Mouse (Mus musculus) neural tube, embryonic 11.5 days (tissue): ENCODE results near the gene Atp13a1. TPM values are rescaled to one million over a fixed set of nuclear protein-coding genes. Genes with fewer than 3 reads are reported as not detected.
A peak's percentile ranks its signal among the peaks of the same experiment; 100 is the strongest.

ENCODE experiments used
- ATAC-seq: fragments of 200-750 bp; cut with Nextera tagmentation; 2 replicates; pipeline ENCODE4 v1.8.0; 2017; ENCODE audit warnings: moderate number of reproducible peaks, mild to moderate bottlenecking, moderate TSS enrichment, moderate library complexity; ENCODE audit not compliant: insufficient read depth, low FRiP score, low TSS enrichment
- DNase-seq: peaks from one replicate; pipeline ENCODE4 v3.0.0-alpha.2; 2015; ENCODE audit warnings: low spot score
- H3K27ac ChIP-seq: fragments of 300-500 bp; sonication (generic); 2 replicates; pipeline ENCODE4 v1.5.1; 2014; ENCODE audit warnings: low read depth, mild to moderate bottlenecking, low read length
- H3K27me3 ChIP-seq: fragments of 300-500 bp; sonication (generic); 2 replicates; pipeline ENCODE4 v1.6.1; 2014; ENCODE audit warnings: mild to moderate bottlenecking, low read length, mixed read lengths; ENCODE audit not compliant: control insufficient read depth, insufficient read depth
- H3K36me3 ChIP-seq: fragments of 300-500 bp; sonication (generic); 2 replicates; pipeline ENCODE4 v1.6.1; 2014; ENCODE audit warnings: mild to moderate bottlenecking, low read length, moderate library complexity, mixed read lengths; ENCODE audit not compliant: control insufficient read depth, insufficient read depth
- H3K4me1 ChIP-seq: fragments of 300-500 bp; sonication (generic); 2 replicates; pipeline ENCODE4 v1.6.1; 2014; ENCODE audit warnings: low read length, mixed read lengths; ENCODE audit not compliant: control insufficient read depth, insufficient read depth
- H3K4me2 ChIP-seq: fragments of 300-500 bp; sonication (generic); 2 replicates; pipeline ENCODE4 v1.6.1; 2014; ENCODE audit warnings: low read depth, mild to moderate bottlenecking, moderate library complexity
- H3K4me3 ChIP-seq: fragments of 300-500 bp; sonication (generic); 2 replicates; pipeline ENCODE4 v1.5.1; 2014; ENCODE audit warnings: low read depth, low read length
- H3K9ac ChIP-seq: fragments of 300-500 bp; sonication (generic); 2 replicates; pipeline ENCODE4 v1.6.1; 2014; ENCODE audit warnings: mild to moderate bottlenecking, low read length
- H3K9me3 ChIP-seq: fragments of 300-500 bp; sonication (generic); 2 replicates; pipeline ENCODE4 v1.6.1; 2016; ENCODE audit warnings: low read length; ENCODE audit not compliant: control insufficient read depth
- WGBS: fragments of 180-500 bp; shearing (Covaris S2); extraction: QIAGEN DNeasy Blood & Tissue Kit; methylation state at CpG from one replicate; pipeline ENCODE4 v1.1.7; 2014; 5-methylcytosine and 5-hydroxymethylcytosine counted together
- polyA plus RNA-seq: library from polyadenylated mRNA; unstranded; fragments of >200 nt; fragmentation: Nextera tagmentation; extraction: Ambion mirVana; gene quantifications from 2 replicates; pipeline ENCODE4 v1.2.1, GENCODE M21; 2014

Gene Atp13a1
- polyA plus RNA-seq: 47.7 and 50.1 TPM in 2 replicates

DNA sequence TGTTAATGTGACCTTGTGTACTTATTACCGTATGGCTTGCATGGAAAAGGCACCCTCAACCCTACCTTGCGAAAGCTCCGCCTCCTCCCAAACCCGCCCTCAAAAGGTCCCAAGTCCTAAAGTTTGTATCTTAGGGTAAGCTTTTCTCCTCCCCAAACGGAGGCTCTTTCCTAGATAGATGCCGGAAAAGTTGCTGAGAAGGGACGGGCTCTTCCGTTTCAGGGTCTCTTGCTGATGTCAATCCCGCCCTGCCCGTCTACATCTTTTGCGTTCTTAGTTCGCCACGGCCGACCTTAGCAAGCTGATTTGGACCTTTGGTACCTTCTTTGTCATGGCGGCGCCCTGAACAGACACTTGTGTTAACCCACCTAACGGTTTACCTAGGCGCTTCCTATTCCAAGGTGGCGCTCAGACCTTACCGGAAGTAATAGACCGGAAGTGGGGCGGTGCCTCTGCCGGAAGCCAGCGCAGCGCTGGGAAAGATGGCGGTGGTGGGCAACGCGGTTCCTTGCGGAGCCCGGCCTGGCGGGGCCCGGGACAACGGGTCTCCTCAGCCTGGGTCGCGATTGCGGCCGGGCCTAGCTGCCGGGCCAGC is at the start of gene Atp13a1, which contains the start of gene Zfp866:
TSS of gene Atp13a1 (plus strand) at position 391 of the 595 bp plus-strand sequence.
TSS of gene Zfp866 (minus strand) at position 406 of the 595 bp plus-strand sequence.
- under 1% methylated on average over 38 of the region's 38 CpGs for WGBS
- peak within 1 kb of the TSS; percentile 95 for H3K9ac ChIP-seq
- DNase-seq (peak; percentile 89), ATAC-seq (peak; percentile 93)
- peaks cover 13% of the 10 kb centered on the region; the same call in 1 of the 2 replicates for H3K4me1 ChIP-seq
- H3K9me3 ChIP-seq: no peaks in the 10 kb centered on the region
- H3K27ac ChIP-seq: no peak within 1 kb of the TSS; the same call in 1 of the 2 replicates
- H3K4me3 ChIP-seq: peak within 1 kb of the TSS; percentile 82
- H3K4me2 ChIP-seq: peak within 1 kb of the TSS; percentile 74
- H3K36me3 ChIP-seq: peaks cover 7% of the 10 kb centered on the region; the same call in 1 of the 2 replicates
- no peaks in the 10 kb centered on the region for H3K27me3 ChIP-seq

- H3K9ac ChIP-seq: no peak overlapping the region
- DNase-seq (no peak), ATAC-seq (no peak)
- no peaks in the 10 kb centered on the region for H3K9me3 ChIP-seq
- no peak overlapping the region for H3K4me2 ChIP-seq
- H3K4me3 ChIP-seq: no peak overlapping the region
- no peaks in the 10 kb centered on the region for H3K4me1 ChIP-seq
- H3K36me3 ChIP-seq: no peaks in the 10 kb centered on the region; the same call in 1 of the 2 replicates
- no peaks in the 10 kb centered on the region for H3K27me3 ChIP-seq
- WGBS: 89% methylated on average over 2 of the region's 2 CpGs
- no peak overlapping the region for H3K27ac ChIP-seq
These were observed 49.7 kb upstream of the Atp13a1 start for GRCm38 (mm10) chr8:69741231-69741630.

- H3K4me2 ChIP-seq: peak within 1 kb of the TSS; percentile 33
- peak; percentile 98 for ATAC-seq
- H3K9me3 ChIP-seq: no peaks in the 10 kb centered on the region
- DNase-seq: peak; percentile 96
- no peaks in the 10 kb centered on the region for H3K27me3 ChIP-seq
- H3K4me3 ChIP-seq: peak within 1 kb of the TSS; percentile 63
- peaks cover 3% of the 10 kb centered on the region for H3K4me1 ChIP-seq
- peak within 1 kb of the TSS; percentile 97 for H3K27ac ChIP-seq
- 3% methylated on average over 48 of the region's 48 CpGs for WGBS
- H3K9ac ChIP-seq: peak within 1 kb of the TSS; percentile 92
- no peaks in the 10 kb centered on the region for H3K36me3 ChIP-seq
These were observed 41.2 kb upstream of the Atp13a1 start, which contains the start of gene Zfp963 for GRCm38 (mm10) chr8:69749544-69750454. Zfp963 (minus strand) TSS chr8:69749970.

- Histone ChIP-seq H3K27ac (no peak overlapping the region), H3K36me3 (no peaks in the 10 kb centered on the region; the same call in 1 of the 2 replicates), H3K4me3 (no peak overlapping the region), H3K4me2 (no peak overlapping the region), H3K27me3 (no peaks in the 10 kb centered on the region), H3K9ac (no peak overlapping the region), H3K9me3 (no peaks in the 10 kb centered on the region), H3K4me1 (peaks cover 3% of the 10 kb centered on the region)
- DNase-seq: no peak
- WGBS: 89% methylated on average over 2 of the region's 2 CpGs
- no peak for ATAC-seq
These were observed 38.5 kb upstream of the Atp13a1 start for GRCm38 (mm10) chr8:69752437-69752836.

DNA sequence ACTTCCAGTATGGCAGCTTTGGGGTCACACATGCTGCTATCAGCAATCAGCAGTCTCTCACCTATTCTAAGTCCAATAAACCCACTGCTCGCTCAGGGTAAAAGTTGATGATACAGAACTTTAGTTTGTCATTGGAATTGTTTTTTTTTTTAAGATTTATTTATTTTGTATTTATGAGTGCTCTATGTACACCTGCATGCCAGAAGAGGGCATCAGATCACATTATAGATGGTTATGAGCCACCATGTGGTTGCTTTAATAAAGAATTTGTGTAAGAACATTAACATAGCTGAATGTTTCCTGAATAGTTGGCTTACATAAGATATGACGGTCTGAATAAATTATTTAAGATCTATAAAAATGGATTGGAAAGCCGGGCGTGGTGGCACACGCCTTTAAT is 32.6 kb upstream of the Atp13a1 start:
- no peaks in the 10 kb centered on the region for H3K27me3 ChIP-seq
- H3K9ac ChIP-seq: no peak overlapping the region
- no peak overlapping the region for H3K27ac ChIP-seq
- no peak overlapping the region for H3K4me3 ChIP-seq
- ATAC-seq (no peak), DNase-seq (no peak)
- 97% methylated on average over 5 of the region's 5 CpGs for WGBS
- H3K36me3 ChIP-seq: peaks cover 6% of the 10 kb centered on the region
- H3K4me1 ChIP-seq: no peaks in the 10 kb centered on the region
- no peaks in the 10 kb centered on the region for H3K9me3 ChIP-seq
- H3K4me2 ChIP-seq: no peak overlapping the region

- no peak for ATAC-seq
- H3K27ac ChIP-seq: no peak overlapping the region
These were observed 29.0 kb upstream of the Atp13a1 start for GRCm38 (mm10) chr8:69761814-69762445.

GRCm38 (mm10) chr8:69771221-69771620 is 19.7 kb upstream of the Atp13a1 start:
- no peak overlapping the region for H3K27ac ChIP-seq
- H3K9me3 ChIP-seq: no peaks in the 10 kb centered on the region
- DNase-seq: no peak
- H3K9ac ChIP-seq: no peak overlapping the region
- H3K27me3 ChIP-seq: no peaks in the 10 kb centered on the region
- no peak overlapping the region for H3K4me3 ChIP-seq
- no peak for ATAC-seq
- H3K4me2 ChIP-seq: no peak overlapping the region
- H3K4me1 ChIP-seq: peaks cover 10% of the 10 kb centered on the region; the same call in 1 of the 2 replicates
- H3K36me3 ChIP-seq: peaks cover 16% of the 10 kb centered on the region
- 92% methylated on average over 9 of the region's 9 CpGs for WGBS

More at GRCm38 (mm10) chr8:69761814-69762445, 29.0 kb upstream of the Atp13a1 start:
- Histone ChIP-seq H3K4me1 (no peaks in the 10 kb centered on the region), H3K4me2 (no peak overlapping the region), H3K4me3 (no peak overlapping the region), H3K9ac (no peak overlapping the region), H3K9me3 (no peaks in the 10 kb centered on the region), H3K36me3 (peaks cover 31% of the 10 kb centered on the region), H3K27me3 (no peaks in the 10 kb centered on the region)
- DNase-seq: no peak
- 86% methylated on average over 4 of the region's 4 CpGs for WGBS

- Histone ChIP-seq H3K4me2 (no peak overlapping the region), H3K27ac (no peak overlapping the region), H3K4me1 (peaks cover 10% of the 10 kb centered on the region; the same call in 1 of the 2 replicates), H3K36me3 (peaks cover 11% of the 10 kb centered on the region; the same call in 1 of the 2 replicates), H3K4me3 (no peak overlapping the region), H3K9ac (no peak overlapping the region), H3K9me3 (no peaks in the 10 kb centered on the region), H3K27me3 (no peaks in the 10 kb centered on the region)
- no peak for ATAC-seq
- 93% methylated on average over 2 of the region's 2 CpGs for WGBS
- DNase-seq: no peak
These were observed 18.9 kb upstream of the Atp13a1 start for GRCm38 (mm10) chr8:69772106-69772505.
